Mouse (Mus musculus) brain, embryonic 14.5 days (tissue): Measurements from ENCODE around the gene Ssr3. TPM values are rescaled to one million over a fixed set of nuclear protein-coding genes. Genes with fewer than 3 reads are reported as not detected.

Experiments
- DNase-seq: peaks from one replicate; pipeline ENCODE4 v3.0.0-alpha.2; 2011; ENCODE audit warnings: low read depth
- CTCF ChIP-seq: fragments of 200-500 bp; IDR thresholded peaks from 2 replicates; pipeline ENCODE4 v1.5.1; 2012; ENCODE audit warnings: inconsistent platforms, mild to moderate bottlenecking, moderate library complexity, borderline replicate concordance; ENCODE audit not compliant: insufficient read depth, insufficient read length; ENCODE audit errors: extremely low read depth
- POLR2A ChIP-seq: fragments of 200-500 bp; IDR thresholded peaks from 2 replicates; pipeline ENCODE4 v1.6.1; 2012; ENCODE audit warnings: mild to moderate bottlenecking, inconsistent platforms, borderline replicate concordance; ENCODE audit not compliant: poor library complexity, insufficient read depth, insufficient read length, severe bottlenecking; ENCODE audit errors: extremely low read depth
- polyA plus RNA-seq: library from polyadenylated mRNA; depleted of rRNA; stranded (reverse); fragments of >200 nt; gene quantifications from 2 replicates; pipeline ENCODE4 v1.2.3, GENCODE M21; 2012

Ssr3 gene
- polyA plus RNA-seq, 1 experiment, result 138 TPM

- DNase-seq, result no peak
- TF ChIP-seq POLR2A (no peak), CTCF (no peak)
Measured at GRCm38 (mm10) chr3:65372552-65372951, 19.9 kb downstream of the Ssr3 start.

GRCm38 (mm10) chr3:65367944-65368343 lies 24.5 kb downstream of the Ssr3 start:
- TF ChIP-seq POLR2A, result no peak
- no peak for TF ChIP-seq CTCF
- DNase-seq, result no peak

GRCm38 (mm10) chr3:65365921-65366710 lies 26.3 kb downstream of the Ssr3 start:
- TF ChIP-seq CTCF (no peak), POLR2A (no peak)
- no peak for DNase-seq

- no peak for TF ChIP-seq POLR2A
- no peak for TF ChIP-seq CTCF
- no peak for DNase-seq
Measured at GRCm38 (mm10) chr3:65365184-65365583, 27.2 kb downstream of the Ssr3 start.

- DNase-seq, result peak; percentile 54
- TF ChIP-seq CTCF (no peak), POLR2A (no peak)
Measured at GRCm38 (mm10) chr3:65363438-65363837, 29.0 kb downstream of the Ssr3 start.

- TF ChIP-seq CTCF (no peak), POLR2A (no peak)
Measured at GRCm38 (mm10) chr3:65360163-65360969, 32.1 kb downstream of the Ssr3 start.

GRCm38 (mm10) chr3:65358841-65359240 lies 33.6 kb downstream of the Ssr3 start:
- TF ChIP-seq CTCF (no peak), POLR2A (no peak)

More at GRCm38 (mm10) chr3:65360163-65360969, 32.1 kb downstream of the Ssr3 start:
- DNase-seq, result no peak

GRCm38 (mm10) chr3:65358275-65358674 lies 34.1 kb downstream of the Ssr3 start:
- no peak for DNase-seq
- TF ChIP-seq POLR2A (no peak), CTCF (no peak)

More at GRCm38 (mm10) chr3:65358841-65359240, 33.6 kb downstream of the Ssr3 start:
- no peak for DNase-seq

GRCm38 (mm10) chr3:65355479-65355878 lies 36.9 kb downstream of the Ssr3 start:
- no peak for DNase-seq

GRCm38 (mm10) chr3:65353263-65354037 lies 39.0 kb downstream of the Ssr3 start:
- no peak for TF ChIP-seq POLR2A
- TF ChIP-seq CTCF, result no peak
- DNase-seq, result no peak

More at GRCm38 (mm10) chr3:65355479-65355878, 36.9 kb downstream of the Ssr3 start:
- TF ChIP-seq CTCF (no peak), POLR2A (no peak)
